Mouse (Mus musculus) myocyte (in vitro differentiated cells): Measurements from ENCODE around the gene Il2rb. TPM values are rescaled to one million over a fixed set of nuclear protein-coding genes. Genes with fewer than 3 reads are reported as not detected.

Experiments used
- H3K27me3 ChIP-seq: one replicate; pipeline ENCODE4 v1.6.1; 2011; ENCODE audit not compliant: control insufficient read depth, insufficient read depth, insufficient read length
- H3K36me3 ChIP-seq: one replicate; pipeline ENCODE4 v1.6.1; 2011; ENCODE audit not compliant: control insufficient read depth, insufficient read depth
- H3K4me2 ChIP-seq: one replicate; pipeline ENCODE4 v1.6.1; 2011; ENCODE audit warnings: low read depth, control low read depth
- H3K4me3 ChIP-seq: one replicate; pipeline ENCODE4 v1.5.1; 2011; ENCODE audit warnings: mild to moderate bottlenecking, control low read depth, moderate library complexity
- H3K79me2 ChIP-seq: one replicate; pipeline ENCODE4 v1.6.1; 2011; ENCODE audit not compliant: control insufficient read depth, insufficient read depth
- H3ac ChIP-seq: one replicate; pipeline ENCODE4 v1.6.1; 2011; ENCODE audit not compliant: control insufficient read depth, insufficient read length
- CEBPB ChIP-seq: IDR thresholded peaks from 2 replicates; pipeline ENCODE4 v1.6.1; 2011; ENCODE audit warnings: mild to moderate bottlenecking, moderate library complexity; ENCODE audit not compliant: poor library complexity, insufficient read depth, severe bottlenecking
- E2F4 ChIP-seq: IDR thresholded peaks from one replicate; pipeline ENCODE4 v1.6.1; 2011; ENCODE audit warnings: mild to moderate bottlenecking, control low read depth, moderate library complexity; ENCODE audit not compliant: insufficient read depth
- MAX ChIP-seq: IDR thresholded peaks from one replicate; pipeline ENCODE4 v1.6.1; 2011; ENCODE audit warnings: low read depth, mild to moderate bottlenecking, control low read depth
- MYOD1 ChIP-seq, 3 experiments: IDR thresholded peaks; one replicate each; pipeline ENCODE4 v1.6.1; 2011; ENCODE audit warnings: control low read depth in 2 of 3, low read depth in 2 of 3, mild to moderate bottlenecking in 2 of 3, moderate library complexity in 1 of 3; ENCODE audit not compliant: insufficient read length in 2 of 3, control insufficient read depth in 1 of 3
- MYOG ChIP-seq, 3 experiments: IDR thresholded peaks; one replicate each; pipeline ENCODE4 v1.6.1; 2011; ENCODE audit warnings: control low read depth in 2 of 3, low read depth in 2 of 3, mild to moderate bottlenecking in 2 of 3; ENCODE audit not compliant: insufficient read length in 2 of 3, control insufficient read depth in 1 of 3, insufficient read depth in 1 of 3
- POLR2A ChIP-seq: IDR thresholded peaks from one replicate; pipeline ENCODE4 v1.6.1; 2011; ENCODE audit warnings: low read depth, mild to moderate bottlenecking, control low read depth, moderate library complexity; ENCODE audit not compliant: insufficient read length
- POLR2AphosphoS2 ChIP-seq: IDR thresholded peaks from one replicate; pipeline ENCODE4 v1.6.1; 2011; ENCODE audit warnings: low read depth, control low read depth; ENCODE audit not compliant: insufficient read length
- REST ChIP-seq: IDR thresholded peaks from one replicate; pipeline ENCODE4 v1.6.1; 2011; ENCODE audit warnings: mild to moderate bottlenecking, control low read depth, moderate library complexity; ENCODE audit not compliant: insufficient read depth, insufficient read length
- SRF ChIP-seq: IDR thresholded peaks from one replicate; pipeline ENCODE4 v1.6.1; 2011; ENCODE audit warnings: low read depth; ENCODE audit not compliant: control insufficient read depth, insufficient read length
- TCF12 ChIP-seq: IDR thresholded peaks from one replicate; pipeline ENCODE4 v1.6.1; 2011; ENCODE audit warnings: mild to moderate bottlenecking, control low read depth; ENCODE audit not compliant: poor library complexity, insufficient read depth, severe bottlenecking
- TCF3 ChIP-seq: IDR thresholded peaks from one replicate; pipeline ENCODE4 v1.6.1; 2011; ENCODE audit warnings: low read depth, control low read depth; ENCODE audit not compliant: insufficient read length
- USF1 ChIP-seq: IDR thresholded peaks from one replicate; pipeline ENCODE4 v1.6.1; 2011; ENCODE audit warnings: low read depth, mild to moderate bottlenecking, control low read depth, moderate library complexity
- polyA plus RNA-seq: library from polyadenylated mRNA; unstranded; fragments of >200 nt; fragmentation: generic; extraction: Trizol; gene quantifications from one replicate; pipeline ENCODE4 v1.2.1, GENCODE M21; 2012; ENCODE audit warnings: missing spikeins

The Il2rb gene
- polyA plus RNA-seq, result 0.67 TPM

- no peak for TF ChIP-seq TCF12
- TF ChIP-seq MYOG (IDR thresholded peaks at IDR 0.05; ENCODE audit: control insufficient read depth in 1 of 3, insufficient read depth in 1 of 3, insufficient read length in 2 of 3, low read depth in 2 of 3), result no peak
- no peak for TF ChIP-seq CEBPB
- no peak for TF ChIP-seq TCF3
- TF ChIP-seq POLR2AphosphoS2, result no peak
- TF ChIP-seq REST, result no peak
- no peak for TF ChIP-seq E2F4
- TF ChIP-seq POLR2A, result no peak
- TF ChIP-seq USF1, result no peak
- TF ChIP-seq SRF, result no peak
- TF ChIP-seq MYOD1 (IDR thresholded peaks at IDR 0.05; ENCODE audit: control insufficient read depth in 1 of 3, insufficient read length in 2 of 3, low read depth in 2 of 3), result no peak
- TF ChIP-seq MAX, result no peak
- Histone ChIP-seq H3K27me3 (peaks cover 2% of the 10 kb centered on the region), H3K36me3 (no peaks in the 10 kb centered on the region), H3K4me2 (no peak within 1 kb of the TSS), H3K4me3 (no peak within 1 kb of the TSS), H3ac (no peak within 1 kb of the TSS), H3K79me2 (no peaks in the 10 kb centered on the region)
These were observed at the start of gene Il2rb for GRCm38 (mm10) chr15:78494968-78495406. Il2rb (minus strand) TSS chr15:78495271.

- no peak for TF ChIP-seq POLR2AphosphoS2
- TF ChIP-seq USF1, result no peak
- TF ChIP-seq SRF, result no peak
- TF ChIP-seq MYOD1 (IDR thresholded peaks at IDR 0.05; ENCODE audit: control insufficient read depth in 1 of 3, insufficient read length in 2 of 3, low read depth in 2 of 3), result no peak
- TF ChIP-seq REST, result no peak
- TF ChIP-seq MAX, result no peak
- no peak for TF ChIP-seq TCF3
- H3K4me2 ChIP-seq, result no peak within 1 kb of the TSS
- H3K27me3 ChIP-seq, result peaks cover 47% of the 10 kb centered on the region
- no peaks in the 10 kb centered on the region for H3K36me3 ChIP-seq
- H3ac ChIP-seq, result no peak within 1 kb of the TSS
- no peaks in the 10 kb centered on the region for H3K79me2 ChIP-seq
- H3K4me3 ChIP-seq, result no peak within 1 kb of the TSS
These were observed 49.5 kb upstream of the Il2rb start, which contains the start of gene Sstr3 for GRCm38 (mm10) chr15:78544561-78545001. Sstr3 (minus strand) TSS chr15:78544685.

GRCm38 (mm10) chr15:78544041-78544440, 49.0 kb upstream of the Il2rb start:
- Histone ChIP-seq H3K36me3 (no peaks in the 10 kb centered on the region), H3K79me2 (no peaks in the 10 kb centered on the region), H3K4me3 (no peak overlapping the region), H3K27me3 (peaks cover 50% of the 10 kb centered on the region), H3ac (no peak overlapping the region), H3K4me2 (no peak overlapping the region)
- TF ChIP-seq E2F4 (no peak), MAX (no peak), POLR2A (no peak)

- peaks cover 50% of the 10 kb centered on the region for H3K27me3 ChIP-seq
- TF ChIP-seq MYOD1 (IDR thresholded peaks at IDR 0.05; ENCODE audit: control insufficient read depth in 1 of 3, insufficient read length in 2 of 3, low read depth in 2 of 3) (no peak), CEBPB (no peak)
These were observed 47.8 kb upstream of the Il2rb start for GRCm38 (mm10) chr15:78542767-78543303.

GRCm38 (mm10) chr15:78542098-78542766, 47.2 kb upstream of the Il2rb start:
- no peak overlapping the region for H3ac ChIP-seq
- no peaks in the 10 kb centered on the region for H3K79me2 ChIP-seq
- H3K4me2 ChIP-seq, result no peak overlapping the region
- TF ChIP-seq MYOG (IDR thresholded peaks at IDR 0.05; ENCODE audit: control insufficient read depth in 1 of 3, insufficient read depth in 1 of 3, insufficient read length in 2 of 3, low read depth in 2 of 3), result no peak
- no peak overlapping the region for H3K4me3 ChIP-seq
- peaks cover 50% of the 10 kb centered on the region for H3K27me3 ChIP-seq
- no peaks in the 10 kb centered on the region for H3K36me3 ChIP-seq

More at GRCm38 (mm10) chr15:78542767-78543303, 47.8 kb upstream of the Il2rb start:
- Histone ChIP-seq H3ac (no peak overlapping the region), H3K36me3 (no peaks in the 10 kb centered on the region), H3K4me3 (no peak overlapping the region), H3K4me2 (no peak overlapping the region), H3K79me2 (no peaks in the 10 kb centered on the region)

DNA sequence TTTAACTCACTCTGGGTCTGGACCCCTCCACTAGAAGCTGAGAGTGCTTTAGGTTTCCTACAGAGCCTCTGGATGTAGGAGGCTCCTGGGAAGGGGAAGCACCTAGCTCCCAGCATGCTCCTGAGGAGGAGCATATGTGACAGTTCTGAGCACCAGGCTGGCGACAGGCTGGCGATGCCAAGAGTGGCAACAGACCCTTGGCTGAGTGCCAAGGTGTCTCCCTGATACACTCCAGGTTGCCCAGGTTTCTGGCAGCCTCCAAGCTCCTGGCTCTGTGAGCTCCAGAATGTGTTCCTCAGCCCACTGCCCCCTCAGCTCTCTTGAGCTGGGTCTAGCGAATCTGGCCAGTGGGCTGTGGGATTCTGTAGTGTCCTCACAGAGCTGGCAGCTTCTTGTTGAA, 46.5 kb upstream of the Il2rb start:
- no peak overlapping the region for H3K4me3 ChIP-seq
- H3K79me2 ChIP-seq, result no peaks in the 10 kb centered on the region
- H3K36me3 ChIP-seq, result no peaks in the 10 kb centered on the region
- H3ac ChIP-seq, result no peak overlapping the region
- H3K4me2 ChIP-seq, result no peak overlapping the region
- peaks cover 50% of the 10 kb centered on the region for H3K27me3 ChIP-seq
- TF ChIP-seq E2F4 (no peak), TCF12 (no peak), REST (no peak), USF1 (no peak), SRF (no peak)
